Mouse (Mus musculus): ENCODE data around the gene Mmaa. TPM values are rescaled to one million over a fixed set of nuclear protein-coding genes. Genes with fewer than 3 reads are reported as not detected.

Mmaa gene
- polyA plus RNA-seq, 1 experiment from 2014 or later: 13.2 TPM

- Histone ChIP-seq H3K36me3 (ENCODE audit: control insufficient read depth, insufficient read depth, low read length) (no peaks in the 10 kb centered on the region), H3K4me1 (ENCODE audit: control insufficient read depth, insufficient read depth, low read length) (0 out of 2 replicates have a peak, but pooled peaks cover 2% of the 10 kb centered on the region), H3K4me2 (ENCODE audit: low read depth, low read length) (no peak overlapping the region), H3K9me3 (replicated peaks; ENCODE audit: control insufficient read depth, low read length) (no peaks in the 10 kb centered on the region), H3K27me3 (ENCODE audit: control insufficient read depth, insufficient read depth, low read length) (no peaks in the 10 kb centered on the region), H3K9ac (ENCODE audit: low read length) (no peak overlapping the region), H3K27ac (ENCODE audit: low read length) (no peak overlapping the region), H3K4me3 (replicated peaks; ENCODE audit: low read length) (no peak overlapping the region)
- 62% methylated on average over 5 of the region's 5 CpGs for WGBS
- ATAC-seq (ENCODE audit: insufficient read depth, low FRiP score): no peak
These were observed 72.0 kb downstream of the Mmaa start for GRCm38 (mm10) chr8:79222752-79223141.

GRCm38 (mm10) chr8:79222106-79222751 lies 72.5 kb downstream of the Mmaa start:
- 50% methylated on average over 5 of the region's 5 CpGs for WGBS
- no peak for ATAC-seq (ENCODE audit: insufficient read depth, low FRiP score)
- Histone ChIP-seq H3K4me1 (ENCODE audit: control insufficient read depth, insufficient read depth, low read length) (0 out of 2 replicates have a peak, but pooled peaks cover 2% of the 10 kb centered on the region), H3K27me3 (ENCODE audit: control insufficient read depth, insufficient read depth, low read length) (no peaks in the 10 kb centered on the region), H3K27ac (ENCODE audit: low read length) (no peak overlapping the region), H3K4me2 (ENCODE audit: low read depth, low read length) (no peak overlapping the region), H3K4me3 (replicated peaks; ENCODE audit: low read length) (no peak overlapping the region), H3K36me3 (ENCODE audit: control insufficient read depth, insufficient read depth, low read length) (no peaks in the 10 kb centered on the region), H3K9me3 (replicated peaks; ENCODE audit: control insufficient read depth, low read length) (no peaks in the 10 kb centered on the region), H3K9ac (ENCODE audit: low read length) (no peak overlapping the region)

Other genes with a start within 250 kb of the Mmaa start
- gene 1700011L22Rik, start 46.4 kb downstream of the Mmaa start, polyA plus RNA-seq (2015; fragmentation: Nextera tagmentation; extraction: Ambion mirVana): not detected in 2 replicates
- 33.0 and 37.4 TPM in 2 replicates for gene Smad1, start 104.6 kb upstream of the Mmaa start, polyA plus RNA-seq (2015; fragmentation: Nextera tagmentation; extraction: Ambion mirVana)

Measured in stomach, embryonic 16.5 days (tissue).